Mouse (Mus musculus): ENCODE results near the gene Loxl1. TPM values are rescaled to one million over a fixed set of nuclear protein-coding genes. Genes with fewer than 3 reads are reported as not detected.

Loxl1 gene
- polyA plus RNA-seq, 1 experiment from 2014 or later: 122 TPM

DNA sequence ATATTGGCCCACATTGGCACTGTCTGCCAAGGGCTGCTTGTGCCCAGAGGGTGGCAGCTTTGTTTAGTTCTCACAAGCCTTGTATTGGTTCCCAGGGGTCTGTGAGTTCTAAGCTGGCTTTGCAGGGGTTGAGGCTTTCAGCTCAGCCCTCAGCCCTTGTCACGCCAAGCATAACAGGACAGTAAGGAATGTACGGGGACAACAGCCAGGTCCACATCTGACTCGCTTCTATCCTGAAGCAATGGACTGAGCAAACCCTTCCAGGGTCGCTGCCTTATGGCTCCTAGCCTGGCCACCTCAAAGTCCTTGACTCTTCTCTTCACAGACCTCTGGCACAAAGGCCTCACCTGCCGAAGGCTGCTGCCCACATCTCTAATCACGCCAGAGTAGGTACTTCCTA is 34.8 kb upstream of the Loxl1 start:
- no peak overlapping the region for H3K4me2 ChIP-seq (replicated peaks; ENCODE audit: low read depth, low read length)
- H3K4me1 ChIP-seq (ENCODE audit: insufficient read depth, low read depth, low read length): no peaks in the 10 kb centered on the region
- no peak for ATAC-seq
- no peak overlapping the region for H3K27ac ChIP-seq (ENCODE audit: low read length)
- TF ChIP-seq CTCF (IDR thresholded peaks at IDR 0.05): no peak
- TF ChIP-seq EP300 (IDR thresholded peaks at IDR 0.05): no peak
- H3K9me3 ChIP-seq (ENCODE audit: low read length): no peaks in the 10 kb centered on the region
- no peaks in the 10 kb centered on the region for H3K27me3 ChIP-seq (replicated peaks; ENCODE audit: insufficient read depth, low read length)
- H3K36me3 ChIP-seq (ENCODE audit: insufficient read depth, low read length): no peaks in the 10 kb centered on the region
- H3K9ac ChIP-seq (replicated peaks; ENCODE audit: low read depth): no peak overlapping the region
- WGBS: 67% methylated on average over 6 of the region's 6 CpGs
- DNase-seq (ENCODE audit: low spot score): no peak
- no peak overlapping the region for H3K4me3 ChIP-seq (ENCODE audit: low read depth, low read length)

DNA sequence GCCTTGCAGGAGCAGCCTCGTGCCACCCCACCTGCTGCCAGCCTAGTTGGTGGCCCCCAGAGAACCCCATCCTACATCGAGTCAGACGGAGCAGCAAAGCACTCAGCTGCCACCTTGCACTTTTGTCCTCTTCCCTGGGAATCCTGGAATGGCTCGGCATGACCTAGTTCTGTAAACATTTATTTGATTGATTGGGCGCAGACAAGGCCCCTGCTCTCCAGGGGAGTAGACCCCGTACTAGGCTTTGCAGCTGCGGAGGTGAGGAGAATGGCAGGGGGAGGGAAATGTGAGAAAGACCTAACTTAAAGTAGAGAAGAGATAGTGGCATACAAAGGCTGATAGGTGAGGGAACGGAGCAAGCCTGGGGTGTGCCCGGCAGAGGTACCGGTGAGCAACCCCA is 33.5 kb upstream of the Loxl1 start:
- TF ChIP-seq CTCF (IDR thresholded peaks at IDR 0.05) (no peak), EP300 (IDR thresholded peaks at IDR 0.05) (no peak)
- no peaks in the 10 kb centered on the region for H3K27me3 ChIP-seq (replicated peaks; ENCODE audit: insufficient read depth, low read length)
- ATAC-seq: no peak
- no peak overlapping the region for H3K4me3 ChIP-seq (ENCODE audit: low read depth, low read length)
- no peak for DNase-seq (ENCODE audit: low spot score)
- WGBS: 9% methylated on average over 10 of the region's 10 CpGs
- H3K4me2 ChIP-seq (replicated peaks; ENCODE audit: low read depth, low read length): no peak overlapping the region
- H3K36me3 ChIP-seq (ENCODE audit: insufficient read depth, low read length): no peaks in the 10 kb centered on the region
- no peak overlapping the region for H3K27ac ChIP-seq (ENCODE audit: low read length)
- no peaks in the 10 kb centered on the region for H3K9me3 ChIP-seq (ENCODE audit: low read length)
- no peaks in the 10 kb centered on the region for H3K4me1 ChIP-seq (ENCODE audit: insufficient read depth, low read depth, low read length)
- H3K9ac ChIP-seq (replicated peaks; ENCODE audit: low read depth): no peak overlapping the region

DNA sequence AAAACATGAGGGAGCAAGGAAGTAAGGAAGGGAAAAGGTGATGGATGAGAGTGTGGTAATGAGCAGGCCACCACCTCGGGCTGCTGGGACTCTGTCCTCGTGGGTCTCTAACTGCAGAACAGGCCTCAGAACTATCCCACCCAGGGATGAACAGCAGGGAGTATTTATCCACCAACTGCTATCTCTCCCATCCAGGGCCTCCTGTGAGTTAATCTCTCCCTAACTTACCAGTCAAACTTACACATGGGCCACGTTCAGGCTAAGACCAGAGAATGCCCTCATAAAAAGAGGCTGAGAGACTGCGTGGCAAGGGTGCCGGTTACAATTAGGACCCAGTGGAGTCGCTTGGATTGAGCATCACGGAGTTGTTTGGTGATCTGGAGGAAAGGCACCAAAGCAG is 33.0 kb upstream of the Loxl1 start:
- no peaks in the 10 kb centered on the region for H3K27me3 ChIP-seq (replicated peaks; ENCODE audit: insufficient read depth, low read length)
- no peaks in the 10 kb centered on the region for H3K36me3 ChIP-seq (ENCODE audit: insufficient read depth, low read length)
- no peak overlapping the region for H3K9ac ChIP-seq (replicated peaks; ENCODE audit: low read depth)
- no peak for TF ChIP-seq CTCF (IDR thresholded peaks at IDR 0.05)
- TF ChIP-seq EP300 (IDR thresholded peaks at IDR 0.05): no peak
- H3K4me1 ChIP-seq (ENCODE audit: insufficient read depth, low read depth, low read length): no peaks in the 10 kb centered on the region
- H3K4me3 ChIP-seq (ENCODE audit: low read depth, low read length): no peak overlapping the region
- no peak overlapping the region for H3K4me2 ChIP-seq (replicated peaks; ENCODE audit: low read depth, low read length)
- H3K27ac ChIP-seq (ENCODE audit: low read length): no peak overlapping the region
- 35% methylated on average over 7 of the region's 7 CpGs for WGBS
- H3K9me3 ChIP-seq (ENCODE audit: low read length): no peaks in the 10 kb centered on the region
- DNase-seq (ENCODE audit: low spot score) (no peak), ATAC-seq (no peak)

DNA sequence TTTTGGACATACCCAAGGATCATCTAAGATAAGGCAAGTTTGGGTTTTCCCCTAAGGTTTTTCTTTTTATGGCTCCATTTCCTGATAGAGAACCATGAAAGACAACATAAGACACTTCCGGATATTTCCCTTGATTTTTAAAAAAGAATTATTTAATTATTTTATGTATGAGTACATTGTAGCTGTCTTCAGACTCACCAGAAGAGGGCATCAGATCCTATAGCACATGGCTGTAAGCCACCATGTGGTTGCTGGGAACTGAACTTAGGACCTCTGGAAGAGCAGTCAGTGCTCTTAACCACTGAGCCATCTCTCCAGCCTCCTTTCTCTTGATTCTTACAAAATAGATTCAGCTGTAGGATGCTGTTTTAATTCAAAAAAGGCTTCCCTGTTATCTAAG is 28.8 kb upstream of the Loxl1 start:
- Histone ChIP-seq H3K9ac (replicated peaks; ENCODE audit: low read depth) (no peak overlapping the region), H3K27me3 (replicated peaks; ENCODE audit: insufficient read depth, low read length) (no peaks in the 10 kb centered on the region), H3K4me3 (ENCODE audit: low read depth, low read length) (no peak overlapping the region), H3K36me3 (ENCODE audit: insufficient read depth, low read length) (no peaks in the 10 kb centered on the region), H3K4me2 (replicated peaks; ENCODE audit: low read depth, low read length) (no peak overlapping the region), H3K4me1 (ENCODE audit: insufficient read depth, low read depth, low read length) (no peaks in the 10 kb centered on the region), H3K9me3 (ENCODE audit: low read length) (no peaks in the 10 kb centered on the region), H3K27ac (ENCODE audit: low read length) (no peak overlapping the region)
- DNase-seq (ENCODE audit: low spot score) (no peak), ATAC-seq (no peak)
- 86% methylated on average over 1 of the region's 1 CpGs for WGBS
- no peak for TF ChIP-seq EP300 (IDR thresholded peaks at IDR 0.05)
- no peak for TF ChIP-seq CTCF (IDR thresholded peaks at IDR 0.05)

DNA sequence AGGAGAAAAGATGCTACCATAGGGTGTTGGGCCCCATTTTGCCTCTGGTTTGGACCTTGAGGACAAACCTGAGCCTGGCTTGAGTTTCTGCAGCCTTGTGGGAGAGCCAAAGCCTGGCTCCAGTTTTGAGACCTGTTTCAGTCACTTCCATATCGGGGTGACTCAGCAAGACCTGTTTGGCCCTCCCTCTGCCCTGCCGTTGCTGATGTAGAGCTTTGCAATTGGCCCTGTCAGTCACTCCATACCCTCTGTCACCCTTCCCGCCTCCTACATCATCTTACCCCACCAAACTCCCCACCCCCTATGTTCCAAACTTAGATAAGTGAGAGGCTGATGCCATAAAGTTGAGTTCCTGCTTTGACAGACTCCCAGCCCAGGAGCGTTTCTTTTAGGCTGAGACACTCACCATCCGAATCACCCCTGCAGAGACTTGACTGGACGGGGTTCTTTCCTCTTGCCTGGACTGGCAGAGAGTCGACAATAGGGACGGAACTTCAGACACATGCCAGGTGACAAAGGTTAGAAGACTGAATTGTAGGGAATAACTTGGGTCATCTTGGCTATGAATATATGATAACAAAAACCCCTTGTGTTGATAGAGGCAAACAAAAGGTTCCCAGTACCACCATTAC is 23.8 kb upstream of the Loxl1 start:
- no peak for DNase-seq (ENCODE audit: low spot score)
- WGBS: 59% methylated on average over 8 of the region's 8 CpGs
- TF ChIP-seq EP300 (IDR thresholded peaks at IDR 0.05): no peak
- no peak for TF ChIP-seq CTCF (IDR thresholded peaks at IDR 0.05)

DNA sequence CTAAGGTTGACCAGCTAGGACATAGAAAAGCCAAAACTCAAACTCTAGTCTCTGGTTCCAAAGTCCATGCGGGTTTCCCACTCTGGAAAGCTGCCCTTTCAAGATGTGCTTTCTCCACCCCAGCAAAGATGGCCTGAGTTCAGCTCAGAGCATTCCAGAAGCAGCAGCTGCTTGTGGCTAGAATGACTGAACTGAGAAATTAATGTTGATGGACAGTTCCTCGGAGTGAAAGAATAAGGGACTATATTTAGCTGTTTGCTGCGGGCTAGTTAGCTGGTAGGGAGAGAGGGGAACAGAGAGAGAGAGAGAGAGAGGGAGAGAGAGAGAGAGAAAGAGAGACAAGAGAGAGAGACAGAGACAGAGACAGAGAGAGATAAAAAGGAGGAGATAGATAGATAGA is 18.3 kb upstream of the Loxl1 start:
- DNase-seq (ENCODE audit: low spot score) (no peak), ATAC-seq (no peak)
- no peaks in the 10 kb centered on the region for H3K36me3 ChIP-seq (ENCODE audit: insufficient read depth, low read length)
- no peak for TF ChIP-seq CTCF (IDR thresholded peaks at IDR 0.05)
- TF ChIP-seq EP300 (IDR thresholded peaks at IDR 0.05): no peak
- WGBS: 57% methylated on average over 3 of the region's 3 CpGs
- no peak overlapping the region for H3K9ac ChIP-seq (replicated peaks; ENCODE audit: low read depth)
- H3K4me1 ChIP-seq (ENCODE audit: insufficient read depth, low read depth, low read length): no peaks in the 10 kb centered on the region
- H3K27me3 ChIP-seq (replicated peaks; ENCODE audit: insufficient read depth, low read length): no peaks in the 10 kb centered on the region
- H3K9me3 ChIP-seq (ENCODE audit: low read length): no peaks in the 10 kb centered on the region
- H3K4me2 ChIP-seq (replicated peaks; ENCODE audit: low read depth, low read length): no peak overlapping the region
- no peak overlapping the region for H3K4me3 ChIP-seq (ENCODE audit: low read depth, low read length)
- H3K27ac ChIP-seq (ENCODE audit: low read length): no peak overlapping the region

More for the DNA sequence above, 23.8 kb upstream of the Loxl1 start:
- Histone ChIP-seq H3K9ac (replicated peaks; ENCODE audit: low read depth) (no peak overlapping the region), H3K4me3 (ENCODE audit: low read depth, low read length) (no peak overlapping the region), H3K9me3 (ENCODE audit: low read length) (no peaks in the 10 kb centered on the region), H3K4me1 (ENCODE audit: insufficient read depth, low read depth, low read length) (no peaks in the 10 kb centered on the region), H3K4me2 (replicated peaks; ENCODE audit: low read depth, low read length) (no peak overlapping the region), H3K36me3 (ENCODE audit: insufficient read depth, low read length) (no peaks in the 10 kb centered on the region), H3K27ac (ENCODE audit: low read length) (no peak overlapping the region), H3K27me3 (replicated peaks; ENCODE audit: insufficient read depth, low read length) (no peaks in the 10 kb centered on the region)
- no peak for ATAC-seq

DNA sequence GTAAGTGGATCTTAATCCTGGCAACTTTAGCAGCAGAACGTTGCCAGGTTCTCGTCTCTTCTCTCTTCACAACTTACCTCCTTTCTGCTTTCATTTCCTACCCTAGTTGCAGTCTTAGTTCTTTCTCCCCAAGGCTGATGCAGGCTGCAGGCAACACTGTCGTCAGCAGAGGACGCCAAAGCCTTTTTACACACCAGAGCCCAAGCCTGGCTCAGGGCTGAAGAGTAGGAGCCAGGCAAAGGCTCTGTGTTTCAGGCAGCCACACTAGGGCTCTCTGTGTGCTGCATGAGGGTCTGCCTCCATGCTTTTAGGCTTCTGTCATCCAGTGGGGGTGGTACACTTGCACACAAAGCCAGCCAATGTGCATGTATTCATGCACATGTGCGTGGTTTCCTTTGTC is 17.3 kb upstream of the Loxl1 start:
- Histone ChIP-seq H3K27ac (ENCODE audit: low read length) (no peak overlapping the region), H3K4me2 (replicated peaks; ENCODE audit: low read depth, low read length) (no peak overlapping the region), H3K4me3 (ENCODE audit: low read depth, low read length) (no peak overlapping the region), H3K9me3 (ENCODE audit: low read length) (no peaks in the 10 kb centered on the region), H3K27me3 (replicated peaks; ENCODE audit: insufficient read depth, low read length) (no peaks in the 10 kb centered on the region), H3K36me3 (ENCODE audit: insufficient read depth, low read length) (no peaks in the 10 kb centered on the region), H3K4me1 (ENCODE audit: insufficient read depth, low read depth, low read length) (no peaks in the 10 kb centered on the region), H3K9ac (replicated peaks; ENCODE audit: low read depth) (no peak overlapping the region)
- TF ChIP-seq EP300 (IDR thresholded peaks at IDR 0.05) (no peak), CTCF (IDR thresholded peaks at IDR 0.05) (peak; percentile 83)
- DNase-seq (ENCODE audit: low spot score): peak; percentile 54
- ATAC-seq: no peak
- WGBS: 23% methylated on average over 5 of the region's 5 CpGs
